Mouse (Mus musculus) right cerebral cortex, postnatal 10 days (tissue): ENCODE measurements at regions not wholly inside any gene's neighbourhood (a gene's known extent, or its start where the extent isn't known, plus 50 kb on each side); places are given as distances from the start of the nearest gene placed in this dataset.

Source experiments
- DNase-seq, 2 experiments: peaks; one replicate each; pipeline ENCODE4 v3.0.0; 2021; ENCODE audit warnings: low spot score in 2 of 2

DNA sequence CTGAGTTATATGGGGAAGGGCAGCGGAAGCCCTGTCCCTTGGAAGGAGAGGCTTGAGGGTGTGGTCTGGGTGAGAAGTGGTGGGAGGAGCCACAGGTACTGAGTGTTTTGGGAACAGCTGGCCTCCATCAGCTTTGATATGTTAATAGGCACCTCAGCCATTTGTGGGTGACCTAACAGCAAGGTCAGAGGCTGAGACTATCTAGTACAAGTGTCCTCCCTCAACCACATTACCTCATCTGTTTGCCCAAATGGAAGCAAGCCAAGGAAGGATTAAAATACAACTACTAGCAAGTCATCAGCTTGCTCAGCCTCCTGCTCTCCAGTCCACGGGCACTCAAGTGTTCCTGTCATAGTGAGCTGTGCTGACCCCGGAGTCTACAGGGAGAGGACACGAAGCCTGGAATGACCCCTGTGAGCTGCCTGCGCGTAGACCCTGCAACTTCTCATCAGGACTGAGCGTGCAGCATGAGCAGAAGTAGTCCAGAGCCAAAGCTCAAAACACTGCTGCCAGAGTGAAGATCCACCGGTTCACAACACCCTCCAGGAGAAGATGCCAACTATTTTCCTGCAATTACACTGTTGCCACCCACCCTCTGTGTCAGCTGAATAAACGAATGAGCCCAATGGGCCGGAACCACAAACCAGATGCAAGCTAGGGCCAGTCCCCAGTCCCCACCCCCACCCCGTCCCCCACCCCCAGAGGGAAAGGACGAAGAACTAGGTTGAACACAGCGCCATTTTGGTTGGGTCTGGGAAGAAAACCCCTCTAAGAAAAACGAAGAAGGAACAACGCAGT lies 239.6 kb downstream of the Qk start:
- no peak for DNase-seq

DNA sequence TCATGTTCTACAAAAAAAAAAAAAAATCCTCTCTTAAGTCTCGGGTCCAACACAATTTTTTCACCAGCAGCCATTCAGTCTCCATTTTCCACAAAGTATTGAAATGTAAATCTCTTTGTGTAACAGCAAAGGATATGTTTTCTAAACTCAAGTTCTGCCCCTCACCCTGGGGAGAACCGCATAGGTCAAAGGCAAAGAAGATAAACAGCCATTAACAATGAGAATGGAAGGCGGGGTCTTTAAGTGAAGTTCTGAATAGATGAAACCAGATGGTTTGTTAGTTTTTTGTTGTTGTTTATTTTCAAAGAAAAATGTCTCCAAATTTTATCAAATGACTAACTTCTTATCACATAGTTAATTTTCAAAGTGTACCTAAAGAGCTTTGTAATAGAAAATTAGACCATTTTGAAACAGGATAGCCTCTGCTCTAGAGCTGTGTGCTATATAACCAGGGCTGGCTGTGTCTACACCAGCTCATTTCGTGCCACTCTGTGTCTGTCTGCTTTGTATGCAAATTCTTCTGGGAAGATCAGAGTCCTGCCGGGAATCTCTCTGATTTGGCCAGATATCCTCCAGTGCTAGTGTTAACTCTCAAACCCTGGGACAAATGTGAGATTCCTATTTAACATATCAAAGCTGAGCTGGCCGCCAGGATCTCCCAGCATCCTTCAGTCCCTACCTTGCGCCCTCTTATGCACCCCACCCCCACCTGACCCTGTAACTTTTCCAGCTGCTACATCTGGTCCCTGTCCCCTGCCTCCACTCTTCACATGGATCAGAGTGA lies 240.9 kb downstream of the Qk start:
- no peak for DNase-seq

DNA sequence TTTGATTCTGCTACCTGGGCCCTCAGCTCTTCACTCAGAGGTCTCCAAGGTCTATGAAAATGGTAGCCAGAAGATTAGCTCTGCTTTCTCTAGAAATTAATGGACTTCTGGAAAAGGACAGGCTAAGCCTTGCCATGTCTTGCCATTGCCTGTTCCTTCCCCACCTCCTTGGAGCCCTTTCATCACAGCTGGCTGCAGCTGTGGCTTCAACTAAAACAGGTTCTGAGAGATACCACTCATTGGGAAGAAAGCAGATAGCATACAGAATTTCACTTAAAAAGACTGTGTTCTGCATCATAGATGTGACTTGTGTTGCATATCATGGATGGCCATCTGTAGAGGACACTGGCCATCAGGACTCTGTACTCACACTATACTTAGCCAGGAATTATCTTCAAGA lies 246.4 kb downstream of the Qk start:
- DNase-seq, result no peak

DNA sequence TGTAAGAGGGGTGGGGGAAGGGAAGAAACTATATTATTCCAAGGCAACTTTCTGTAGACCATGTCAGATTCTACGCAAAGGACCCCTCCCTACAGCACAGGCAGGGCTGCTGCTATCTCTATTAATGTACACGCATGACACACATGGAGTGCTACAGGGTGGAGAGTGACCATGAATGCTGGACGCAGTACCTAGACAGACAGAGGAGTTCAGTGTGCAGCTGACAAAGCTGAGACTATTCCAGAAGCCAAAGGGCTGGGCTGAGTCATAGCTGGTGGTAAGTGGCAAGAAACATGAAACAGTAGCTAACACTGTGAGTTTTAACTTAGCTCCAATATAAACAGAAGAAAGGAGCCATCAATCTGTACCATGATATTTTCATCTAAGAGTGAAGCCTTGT lies 250.4 kb downstream of the Qk start:
- DNase-seq, result no peak

DNA sequence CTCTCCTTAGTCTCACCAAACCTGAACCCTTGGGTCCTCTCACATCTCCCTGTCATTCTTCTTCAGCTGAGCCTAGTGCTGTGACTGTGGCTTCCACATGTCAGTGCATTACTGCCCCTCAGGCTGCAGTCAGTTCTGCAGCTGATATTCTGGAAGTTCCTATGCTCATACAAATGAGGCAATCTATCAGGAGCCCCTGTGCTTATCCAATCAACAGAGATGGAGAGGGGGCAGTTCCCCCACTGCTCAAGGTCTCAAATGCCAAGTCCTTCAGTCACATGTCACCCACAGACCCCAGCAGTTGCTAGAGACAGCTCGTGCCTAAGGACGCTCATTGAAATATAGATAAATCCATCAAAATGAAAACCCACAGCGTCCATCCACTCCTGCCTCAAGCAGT lies 254.5 kb downstream of the Qk start:
- DNase-seq, result no peak

DNA sequence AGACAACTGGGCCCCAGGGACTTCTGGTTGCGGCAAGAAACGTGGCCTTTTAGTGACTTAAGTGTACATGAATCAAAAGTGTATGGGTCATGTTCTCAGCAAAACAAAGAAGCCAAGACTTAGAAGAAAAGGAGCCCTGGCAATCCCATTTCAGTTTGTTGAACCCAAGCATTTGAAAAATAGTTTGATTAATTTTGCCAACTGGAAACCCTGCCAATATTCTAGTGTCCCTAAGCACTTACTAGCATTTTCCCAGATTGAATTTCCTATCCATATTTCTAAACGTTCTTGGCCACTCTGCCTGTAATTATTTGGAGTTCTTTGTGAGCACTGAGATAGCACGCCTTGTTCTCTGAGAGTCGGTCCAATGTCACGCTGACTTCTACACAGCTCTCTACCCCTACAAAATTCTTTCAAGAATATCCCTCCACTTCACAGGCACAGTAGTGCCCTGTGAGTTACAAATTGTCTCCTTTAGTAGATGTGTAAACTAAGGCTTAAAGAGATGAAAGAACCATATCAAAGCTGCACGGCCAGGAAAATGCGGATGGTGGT lies 257.0 kb downstream of the Qk start:
- no peak for DNase-seq

DNA sequence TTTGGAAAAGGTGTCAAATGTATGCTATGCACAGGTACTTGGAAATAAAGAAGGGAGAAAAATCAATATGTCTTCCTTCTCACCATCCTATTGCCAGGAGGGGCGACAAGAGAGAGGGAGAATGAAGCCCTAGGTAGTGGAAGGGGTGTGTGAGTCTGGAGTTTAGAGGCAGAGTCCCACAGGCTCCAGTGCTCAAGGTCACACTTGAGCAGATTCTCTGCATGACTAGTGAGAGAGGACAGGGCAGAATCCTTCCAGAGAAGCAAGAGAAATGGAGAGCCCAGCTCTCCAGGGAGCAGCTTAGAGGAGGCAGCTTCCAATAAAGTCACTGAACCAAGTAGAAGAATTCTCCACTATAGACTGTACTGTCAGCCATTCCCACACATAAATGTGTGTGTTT lies 261.9 kb downstream of the Qk start:
- no peak for DNase-seq

DNA sequence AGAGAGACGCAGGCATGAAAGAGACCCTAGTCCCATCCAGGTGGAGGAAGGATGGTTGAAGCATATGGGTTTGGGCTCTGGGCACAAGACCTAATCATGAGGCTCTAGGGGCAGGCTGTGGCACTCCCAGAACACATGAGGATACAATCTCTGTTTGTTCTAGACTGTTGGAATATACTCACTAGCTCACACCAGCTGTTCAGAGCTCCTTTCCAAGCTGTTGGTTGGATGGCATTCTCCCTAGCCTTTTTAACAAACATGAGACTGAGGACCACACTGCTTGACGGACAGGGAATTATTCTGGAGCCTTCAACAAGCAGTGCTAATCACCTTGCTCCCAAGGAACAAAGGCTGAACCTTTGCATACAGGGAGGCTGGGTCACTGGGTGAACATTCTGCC lies 263.6 kb downstream of the Qk start:
- DNase-seq, result no peak

DNA sequence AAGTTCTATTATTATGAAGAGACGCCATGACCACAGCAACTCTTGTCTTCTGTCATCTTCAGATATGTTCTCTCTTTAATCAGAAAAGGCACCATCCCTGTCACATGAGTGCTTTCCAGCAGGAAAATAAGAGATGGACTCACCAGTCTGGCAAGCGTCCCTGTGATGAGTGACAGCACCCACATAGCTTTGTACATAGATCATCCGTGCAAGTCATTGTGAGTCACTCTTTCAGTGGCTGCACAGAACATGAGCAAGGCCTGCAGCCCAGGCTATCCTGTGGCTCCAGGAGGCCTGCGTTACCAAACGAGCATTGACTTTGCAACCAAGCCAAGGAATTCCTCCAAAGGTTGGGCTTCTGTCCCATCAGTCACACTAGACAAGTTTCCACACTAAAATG lies 265.3 kb downstream of the Qk start:
- DNase-seq, result no peak

DNA sequence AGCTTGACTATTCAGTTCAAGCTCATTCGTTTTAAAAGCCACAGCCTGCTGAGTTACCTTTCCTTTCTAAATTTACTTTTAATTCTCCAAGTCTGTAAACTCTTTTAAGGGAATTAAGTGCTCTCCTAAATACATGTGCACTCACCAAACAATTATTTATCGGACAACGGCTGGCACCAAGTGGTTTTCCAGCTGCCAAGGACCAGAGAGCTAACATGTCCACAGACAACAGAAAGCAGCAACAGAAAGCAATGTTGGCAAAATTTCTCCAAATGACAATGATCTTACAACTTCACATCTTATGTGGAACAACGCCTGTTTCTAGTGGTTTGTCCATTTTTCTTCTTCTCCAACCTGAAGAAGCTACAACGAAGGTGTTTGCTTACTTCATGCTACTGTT lies 275.3 kb downstream of the Qk start:
- DNase-seq, result no peak

DNA sequence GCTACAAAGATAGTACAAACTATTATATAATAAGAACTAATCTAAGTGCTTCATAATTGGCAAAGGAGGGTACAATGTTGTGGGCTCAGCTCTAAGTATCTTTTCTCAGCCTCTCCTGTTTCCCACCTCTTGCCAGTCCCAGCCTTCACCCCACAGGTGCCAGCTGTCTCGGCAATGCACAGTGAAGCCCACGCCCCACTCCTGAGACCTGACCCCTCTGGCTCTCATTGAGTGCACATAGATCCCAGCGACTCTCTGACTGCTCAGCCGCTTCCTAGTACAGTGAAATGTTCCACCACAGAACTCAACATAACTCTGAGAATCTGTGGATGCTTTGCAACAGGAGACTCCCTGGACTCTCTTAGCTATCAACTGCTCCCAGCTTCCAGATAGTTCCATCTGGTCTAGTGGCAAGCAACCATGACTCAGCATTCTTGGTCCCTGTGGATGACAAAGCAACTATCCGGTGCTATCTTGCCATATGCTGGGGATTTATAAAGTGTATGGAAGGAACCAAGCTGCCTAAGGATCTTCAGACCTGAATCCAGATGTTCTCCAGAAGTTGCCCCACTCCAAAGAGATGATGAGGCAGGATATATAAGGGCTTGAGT lies 277.5 kb downstream of the Qk start:
- DNase-seq, result no peak

DNA sequence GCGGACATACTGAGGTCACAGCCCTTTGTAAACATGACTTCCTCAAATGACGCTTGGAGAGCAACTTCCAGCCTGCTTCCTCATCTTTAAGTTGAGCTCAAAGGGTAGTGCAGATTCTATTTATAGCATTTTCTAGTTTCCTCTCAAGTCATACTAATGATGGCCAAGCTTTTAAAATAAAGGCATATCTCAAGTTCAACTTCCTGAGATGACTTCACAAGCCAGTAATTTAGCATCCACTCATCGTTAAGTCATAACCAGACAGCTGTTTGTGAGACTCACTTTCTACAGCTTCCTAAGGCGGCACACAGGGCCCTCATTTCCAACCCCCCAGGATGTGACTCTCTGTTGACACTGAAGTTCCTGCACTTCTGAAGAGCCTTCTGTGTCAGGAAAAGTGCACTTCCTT lies 278.7 kb downstream of the Qk start:
- no peak for DNase-seq

DNA sequence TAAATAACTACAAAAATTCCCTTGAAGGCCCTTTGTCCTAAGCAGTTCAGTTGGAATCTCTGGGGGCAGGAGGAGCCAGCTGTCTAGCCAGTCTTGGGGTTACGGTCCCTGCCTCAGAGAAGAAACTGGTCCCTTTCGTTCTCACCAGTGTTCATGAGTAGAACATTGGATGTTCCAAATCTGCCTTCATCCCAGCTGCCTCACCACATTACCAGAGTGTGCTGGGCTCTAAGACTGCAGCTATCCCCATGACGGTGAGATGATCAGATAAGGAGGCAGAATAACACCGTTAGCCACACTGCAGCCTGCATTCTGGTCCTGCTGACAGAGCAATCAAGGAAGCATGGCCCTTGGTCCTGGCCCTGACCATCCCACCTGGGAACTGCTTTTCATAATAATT lies 279.3 kb downstream of the Qk start:
- no peak for DNase-seq

DNA sequence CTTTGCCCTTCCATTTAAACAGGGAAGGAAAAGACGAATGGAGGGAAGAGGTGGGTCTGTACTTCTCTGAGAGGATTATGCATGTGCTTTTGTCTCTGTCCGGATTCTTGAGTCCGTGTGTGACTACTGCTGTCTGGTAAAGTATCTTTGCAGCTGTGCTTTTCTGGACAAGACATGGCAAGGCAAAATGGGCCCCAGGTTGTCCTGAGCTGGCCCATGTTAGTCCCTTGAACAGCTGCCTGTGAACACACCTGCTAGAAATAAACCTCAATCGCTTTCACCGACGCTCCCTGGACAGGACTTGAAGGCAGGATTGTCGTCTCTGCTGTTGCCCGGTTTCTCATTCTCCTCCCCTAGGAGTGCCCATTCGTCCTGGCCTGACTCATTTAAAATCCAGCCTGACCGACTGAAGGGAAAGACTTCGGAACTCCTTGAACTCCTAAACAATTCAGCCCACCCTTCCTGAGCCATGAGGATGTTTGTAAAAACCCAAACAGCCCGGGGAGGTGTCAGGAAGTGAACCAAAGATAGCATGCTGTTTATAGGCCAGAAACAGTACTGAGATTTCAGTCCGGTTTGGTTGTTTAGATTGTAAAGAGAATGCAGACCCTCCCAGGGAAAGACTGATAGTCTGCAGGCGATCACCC lies 281.7 kb downstream of the Qk start:
- DNase-seq, result no peak

DNA sequence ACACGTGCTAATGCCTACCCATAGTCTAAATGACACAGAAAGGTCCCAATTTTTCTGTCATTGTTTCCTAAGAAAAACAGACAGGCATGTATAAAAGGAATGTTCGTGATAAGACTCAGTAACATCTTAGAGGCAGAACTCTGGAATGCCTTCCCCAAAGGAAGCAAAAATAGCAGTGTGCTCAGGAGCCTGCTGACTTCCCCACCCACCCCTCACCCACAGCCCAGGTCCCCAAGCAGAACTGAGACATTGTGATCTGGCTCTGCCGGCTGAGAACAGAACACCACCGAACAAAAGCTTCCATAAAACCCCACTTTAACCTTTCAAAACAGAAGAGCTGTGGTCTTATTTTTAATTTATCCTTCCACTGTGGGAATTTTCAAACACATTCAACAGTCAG lies 286.1 kb downstream of the Qk start:
- no peak for DNase-seq

DNA sequence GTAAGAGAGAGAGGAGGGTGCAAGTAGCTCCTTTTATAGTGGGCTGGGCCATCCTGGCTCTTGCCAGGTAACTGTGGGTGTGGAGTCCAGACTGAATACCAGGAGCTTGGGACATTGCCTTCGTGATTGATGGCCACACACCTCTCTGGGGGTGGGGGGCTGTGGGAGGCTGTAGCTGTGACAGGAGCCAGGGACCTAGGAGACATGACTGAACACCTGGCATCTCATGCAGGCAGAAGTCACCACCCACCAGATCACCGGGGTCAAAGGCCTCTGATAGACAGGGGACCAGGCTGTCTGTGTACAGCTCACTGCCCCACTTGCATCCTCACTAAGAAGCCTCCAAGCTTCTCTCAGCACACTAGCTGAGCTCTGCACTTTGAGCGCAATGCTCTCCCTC lies 288.6 kb downstream of the Qk start:
- no peak for DNase-seq

DNA sequence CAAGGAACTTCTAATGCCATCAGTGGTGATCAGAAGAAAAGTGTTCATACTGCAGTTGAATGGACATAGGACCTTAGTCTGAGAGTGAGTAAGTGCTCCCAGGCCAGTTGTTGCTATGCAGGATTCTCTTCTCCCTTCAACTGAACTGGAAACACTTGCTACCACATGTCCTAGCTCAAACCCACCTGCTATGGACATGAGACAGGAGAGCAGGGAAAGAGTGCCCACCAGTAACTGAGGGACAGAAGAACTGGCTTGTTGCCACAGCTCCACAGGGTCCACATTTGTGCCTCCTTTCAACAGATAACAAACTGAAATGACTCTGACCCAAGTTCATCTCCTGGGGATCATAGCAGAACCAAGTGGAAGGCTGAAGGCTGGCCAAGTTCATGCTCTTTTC lies 292.9 kb downstream of the Qk start:
- no peak for DNase-seq

DNA sequence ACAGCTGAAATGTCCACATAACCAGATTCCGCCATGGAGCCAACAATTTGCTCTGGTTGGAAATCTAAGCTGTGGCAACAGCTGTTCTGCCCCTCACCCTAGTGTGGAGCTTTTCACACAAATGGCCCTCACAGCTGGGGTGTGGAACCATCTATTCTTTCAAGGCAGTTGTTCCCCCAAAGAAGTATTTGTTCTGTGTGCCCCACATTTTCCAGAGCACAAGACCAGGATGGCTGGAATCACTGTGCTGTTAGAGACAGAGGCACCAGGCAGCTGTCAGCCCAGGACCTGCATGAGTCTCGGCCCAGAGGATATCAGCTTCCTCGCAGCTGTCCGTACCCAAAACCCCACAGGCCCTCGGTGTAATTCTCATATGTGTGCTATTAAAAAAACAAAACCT lies 294.4 kb downstream of the Qk start:
- no peak for DNase-seq

DNA sequence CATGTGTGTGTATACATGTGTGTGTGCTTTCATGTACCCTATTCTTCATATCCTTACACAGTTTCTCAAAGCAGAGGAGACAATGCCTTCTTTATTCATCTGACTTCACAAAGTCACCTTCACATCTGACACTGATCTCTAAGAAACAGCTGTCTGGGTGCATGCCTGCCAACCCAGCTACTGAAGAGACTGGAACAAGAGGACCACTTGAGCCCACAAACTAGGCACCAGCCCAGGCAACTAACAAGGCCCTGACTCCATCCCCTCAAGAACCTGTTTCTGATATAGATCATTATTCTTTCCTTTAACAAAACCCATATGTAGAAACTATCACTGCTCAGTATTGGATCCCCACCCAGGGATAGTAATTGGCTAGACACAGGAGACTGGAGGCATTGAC lies 295.3 kb downstream of the Qk start:
- no peak for DNase-seq

DNA sequence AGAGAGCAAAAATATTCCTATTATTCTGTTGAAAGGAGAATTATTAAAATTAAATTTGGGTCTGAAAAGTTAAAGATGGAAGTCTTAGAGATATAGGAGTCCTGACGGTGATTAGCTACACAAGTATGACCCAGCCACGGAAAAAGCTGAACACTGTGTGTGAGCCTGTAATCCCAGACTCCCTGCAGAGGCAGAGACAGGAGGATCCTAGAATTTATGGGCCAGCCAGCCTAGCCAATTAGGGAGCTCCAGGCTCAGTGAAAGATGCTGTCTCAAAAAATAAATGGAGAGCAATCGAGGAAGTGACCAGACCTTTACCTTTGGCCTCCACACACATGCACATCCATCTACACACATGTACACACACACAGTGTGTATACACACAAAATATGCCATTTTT lies 307.5 kb downstream of the Qk start:
- no peak for DNase-seq

DNA sequence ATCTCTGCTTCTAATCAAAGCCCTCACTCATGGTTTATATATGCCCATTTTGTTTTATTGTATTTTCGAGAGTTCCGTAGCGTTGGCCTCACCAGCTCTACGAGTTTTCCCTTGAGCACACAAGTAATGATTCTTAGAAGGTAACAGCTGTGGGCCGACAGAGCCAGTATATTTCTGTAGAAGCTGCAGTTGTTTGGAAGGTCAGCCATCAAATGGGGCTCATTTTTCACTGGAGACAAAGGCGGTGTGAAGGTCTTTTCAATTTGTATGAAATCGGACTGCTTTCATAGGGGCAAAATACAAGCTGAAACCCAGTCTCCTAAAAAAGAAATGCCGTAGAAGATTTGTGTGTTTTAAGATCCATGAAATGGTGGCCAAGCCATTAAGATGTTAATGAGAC lies 307.9 kb downstream of the Qk start:
- no peak for DNase-seq

DNA sequence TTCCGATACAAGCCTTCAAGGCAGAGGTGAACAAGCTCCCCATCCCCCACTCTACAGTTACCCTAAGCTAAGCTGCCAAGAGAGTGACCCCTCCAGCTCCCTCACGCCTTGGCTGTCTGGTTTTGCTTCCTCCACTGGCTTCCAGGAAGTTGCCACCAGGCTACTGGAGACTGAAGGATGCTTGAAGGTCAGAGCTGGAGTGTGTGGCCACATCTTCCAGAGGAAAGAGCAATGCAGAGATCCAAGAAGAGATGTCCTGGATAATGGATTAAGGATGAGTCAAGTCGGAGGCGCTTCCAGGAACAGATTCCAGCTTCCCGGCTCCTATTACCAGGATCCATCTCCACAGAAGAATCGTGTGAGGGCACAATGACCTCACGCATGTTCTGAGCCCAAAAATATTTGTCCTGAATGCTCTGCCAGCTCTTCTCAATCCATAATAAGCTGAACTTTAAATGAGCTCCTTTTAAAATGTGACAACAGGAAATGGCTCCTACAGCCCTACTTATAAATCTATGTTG lies 318.5 kb downstream of the Qk start:
- peak; percentile 41 to 55 for DNase-seq
